Comparison of ENCODE assay signal across 8 mouse cellular contexts in genomic region chr13:33965056-33966024, GRCm38 (mm10). TPM values are rescaled to one million over a fixed set of nuclear protein-coding genes. Genes with fewer than 3 reads are reported as not detected.
DNase-seq lines count a peak whose midpoint lies in the region; ATAC-seq and TF ChIP-seq lines count a peak whose summit lies in the region.

No protein-coding gene starts in this region.

- no peaks in the 10 kb centered on the region for H3K27me3 ChIP-seq in embryonic facial prominence, embryonic 10.5 days (replicated peaks; ENCODE audit: low read depth, poor library complexity, severe bottlenecking)
- H3K27me3 ChIP-seq in hindbrain, embryonic 13.5 days: no peaks in the 10 kb centered on the region
- no peaks in the 10 kb centered on the region for H3K27me3 ChIP-seq in lung, embryonic 14.5 days (ENCODE audit: insufficient read depth, low read length)
- H3K27me3 ChIP-seq in small intestine, adult 2 months (ENCODE audit: control insufficient read depth, insufficient read depth, low read length): no peaks in the 10 kb centered on the region

- no peak for TF ChIP-seq CTCF in lung, embryonic 14.5 days (IDR thresholded peaks at IDR 0.05; ENCODE audit: low read depth)
- no peak for TF ChIP-seq CTCF in small intestine, adult 2 months (IDR thresholded peaks at IDR 0.05; ENCODE audit: extremely low read depth, insufficient read length, insufficient replicate concordance, low read depth, low read length)

- H3K9ac ChIP-seq in hindbrain, embryonic 13.5 days: peak overlapping the region; percentile 75
- H3K9ac ChIP-seq in lung, embryonic 14.5 days: peak overlapping the region; percentile 55

- H3K4me1 ChIP-seq in embryonic facial prominence, embryonic 10.5 days: peaks cover 11% of the 10 kb centered on the region
- peaks cover 7% of the 10 kb centered on the region; the same call in 1 of the 2 replicates for H3K4me1 ChIP-seq in hindbrain, embryonic 13.5 days (replicated peaks)
- 0 out of 2 replicates have a peak, but pooled peaks cover 5% of the 10 kb centered on the region for H3K4me1 ChIP-seq in lung, embryonic 14.5 days (ENCODE audit: insufficient read depth)
- H3K4me1 ChIP-seq in small intestine, adult 2 months (ENCODE audit: control insufficient read depth, insufficient read depth, insufficient read length, low read length): 0 out of 2 replicates have a peak, but pooled peaks cover 4% of the 10 kb centered on the region

- ATAC-seq in hindbrain, embryonic 13.5 days (ENCODE audit: low FRiP score): peak; percentile 30; the same call in 1 of the 2 replicates
- peak; percentile 85 for ATAC-seq in lung, embryonic 14.5 days (ENCODE audit: insufficient read depth)

- H3K27ac ChIP-seq in embryonic facial prominence, embryonic 10.5 days (replicated peaks): peak overlapping the region; percentile 93
- peak overlapping the region; percentile 82 for H3K27ac ChIP-seq in hindbrain, embryonic 13.5 days
- H3K27ac ChIP-seq in lung, embryonic 14.5 days (ENCODE audit: low read depth): peak overlapping the region; percentile 95
- peak overlapping the region; percentile 94 for H3K27ac ChIP-seq in small intestine, adult 2 months (ENCODE audit: insufficient read depth, low read depth, low read length)

- H3K4me3 ChIP-seq in embryonic facial prominence, embryonic 10.5 days: peak overlapping the region; percentile 69
- H3K4me3 ChIP-seq in hindbrain, embryonic 13.5 days: peak overlapping the region; percentile 53
- peak overlapping the region; percentile 46 for H3K4me3 ChIP-seq in lung, embryonic 14.5 days (ENCODE audit: low read depth, low read length)
- H3K4me3 ChIP-seq in small intestine, adult 2 months (ENCODE audit: low read depth, low read length): peak overlapping the region; percentile 91

- no peak for TF ChIP-seq POLR2A in small intestine, adult 2 months (IDR thresholded peaks at IDR 0.05; ENCODE audit: low read depth, low read length)

- no peaks in the 10 kb centered on the region for H3K9me3 ChIP-seq in embryonic facial prominence, embryonic 10.5 days
- no peaks in the 10 kb centered on the region for H3K9me3 ChIP-seq in hindbrain, embryonic 13.5 days
- H3K9me3 ChIP-seq in lung, embryonic 14.5 days (ENCODE audit: low read depth, low read length): no peaks in the 10 kb centered on the region

- peak overlapping the region; percentile 68 for H3K4me2 ChIP-seq in hindbrain, embryonic 13.5 days
- peak overlapping the region; percentile 69 for H3K4me2 ChIP-seq in lung, embryonic 14.5 days

- no peaks in the 10 kb centered on the region for H3K36me3 ChIP-seq in embryonic facial prominence, embryonic 10.5 days (replicated peaks)
- no peaks in the 10 kb centered on the region for H3K36me3 ChIP-seq in hindbrain, embryonic 13.5 days
- H3K36me3 ChIP-seq in lung, embryonic 14.5 days (ENCODE audit: insufficient read depth): no peaks in the 10 kb centered on the region
- H3K36me3 ChIP-seq in small intestine, adult 2 months (ENCODE audit: control insufficient read depth, insufficient read depth, low read length): no peaks in the 10 kb centered on the region; the same call in 1 of the 2 replicates

- peak; percentile 15 for DNase-seq in thymus, postnatal 4 days
- no peak for DNase-seq in thymus, postnatal 10 days (ENCODE audit: low spot score in 2 of 2)
- DNase-seq in embryonic facial prominence, embryonic 10.5 days (ENCODE audit: low spot score): no peak
- peak; percentile 73 for DNase-seq in lung, embryonic 14.5 days
- DNase-seq in natural killer cell, adult 2 months (ENCODE audit: low spot score in 2 of 2): no peak
- DNase-seq in spleen, postnatal 14 days (ENCODE audit: low spot score in 2 of 2): no peak

- 26% methylated on average over 14 of the region's 14 CpGs for WGBS in embryonic facial prominence, embryonic 10.5 days
- WGBS in hindbrain, embryonic 13.5 days: 20% methylated on average over 14 of the region's 14 CpGs
- WGBS in lung, embryonic 14.5 days: 7% methylated on average over 14 of the region's 14 CpGs
- WGBS in small intestine, adult 2 months: 2% methylated on average over 14 of the region's 14 CpGs

RNA-seq across cellular contexts. Expression of gene Nqo2, which starts 0.9 kb away (rescaled TPM):
- 21.6 and 24.0 TPM in 2 replicates for polyA plus RNA-seq in embryonic facial prominence, embryonic 10.5 days (2016; fragmentation: Nextera tagmentation; extraction: Ambion mirVana)
- 9.0 and 10.3 TPM in 2 replicates for polyA plus RNA-seq in hindbrain, embryonic 13.5 days (2015; fragmentation: Nextera tagmentation; extraction: Ambion mirVana)
- polyA plus RNA-seq in lung, embryonic 14.5 days (2014; fragmentation: Nextera tagmentation; extraction: Ambion mirVana): 31.2 and 35.1 TPM in 2 replicates
- 2.4 and 3.3 TPM in 2 replicates for polyA plus RNA-seq in small intestine, adult 2 months (2012; rRNA removed)

RNA-seq across cellular contexts. Expression of gene Ripk1, which starts 36.8 kb away (rescaled TPM):
- 7.4 and 8.6 TPM in 2 replicates for polyA plus RNA-seq in embryonic facial prominence, embryonic 10.5 days (2016; fragmentation: Nextera tagmentation; extraction: Ambion mirVana)
- polyA plus RNA-seq in hindbrain, embryonic 13.5 days (2015; fragmentation: Nextera tagmentation; extraction: Ambion mirVana): 6.1 and 6.6 TPM in 2 replicates
- 23.3 and 23.9 TPM in 2 replicates for polyA plus RNA-seq in lung, embryonic 14.5 days (2014; fragmentation: Nextera tagmentation; extraction: Ambion mirVana)
- 10.2 and 18.8 TPM in 2 replicates for polyA plus RNA-seq in small intestine, adult 2 months (2012; rRNA removed)

RNA-seq across cellular contexts. Expression of gene Serpinb6a, which starts 37.3 kb away (rescaled TPM):
- polyA plus RNA-seq in embryonic facial prominence, embryonic 10.5 days (2016; fragmentation: Nextera tagmentation; extraction: Ambion mirVana): 31.1 and 36.2 TPM in 2 replicates
- polyA plus RNA-seq in hindbrain, embryonic 13.5 days (2015; fragmentation: Nextera tagmentation; extraction: Ambion mirVana): 37.4 and 38.7 TPM in 2 replicates
- polyA plus RNA-seq in lung, embryonic 14.5 days (2014; fragmentation: Nextera tagmentation; extraction: Ambion mirVana): 62.3 and 68.3 TPM in 2 replicates
- polyA plus RNA-seq in small intestine, adult 2 months (2012; rRNA removed): 61.1 and 214 TPM in 2 replicates

RNA-seq across cellular contexts. Expression of gene Serpinb6c, which starts 59.8 kb away (rescaled TPM):
- polyA plus RNA-seq in embryonic facial prominence, embryonic 10.5 days (2016; fragmentation: Nextera tagmentation; extraction: Ambion mirVana): 0.24 TPM in 1 of 2 replicates, not detected in the other
- polyA plus RNA-seq in hindbrain, embryonic 13.5 days (2015; fragmentation: Nextera tagmentation; extraction: Ambion mirVana): 0.21 and 0.25 TPM in 2 replicates
- not detected in 2 replicates for polyA plus RNA-seq in lung, embryonic 14.5 days (2014; fragmentation: Nextera tagmentation; extraction: Ambion mirVana)
- polyA plus RNA-seq in small intestine, adult 2 months (2012; rRNA removed): not detected in 2 replicates

Comparison
In these comparisons a context has a peak if more than half of its experiments do, and no peak if none do; other contexts are left out.
1. DNase-seq: peak in thymus, postnatal 4 days (single experiment) and lung, embryonic 14.5 days (single experiment); none in thymus, postnatal 10 days (0 of 2), embryonic facial prominence, embryonic 10.5 days (single experiment), natural killer cell, adult 2 months (0 of 2) and spleen, postnatal 14 days (0 of 2).
2. Peak in every context shown above with its lines, with median percentiles within 50 percentile points of each other: H3K27ac ChIP-seq and H3K4me3 ChIP-seq.